Mouse (Mus musculus) heart, adult 8-10 months (tissue): ENCODE measurements at regions not wholly inside any gene's neighbourhood (a gene's known extent, or its start where the extent isn't known, plus 50 kb on each side); places are given as distances from the start of the nearest gene placed in this dataset.

Experiments
- DNase-seq: peaks from one replicate; pipeline ENCODE4 v3.0.0; 2022; ENCODE audit warnings: low spot score

DNA sequence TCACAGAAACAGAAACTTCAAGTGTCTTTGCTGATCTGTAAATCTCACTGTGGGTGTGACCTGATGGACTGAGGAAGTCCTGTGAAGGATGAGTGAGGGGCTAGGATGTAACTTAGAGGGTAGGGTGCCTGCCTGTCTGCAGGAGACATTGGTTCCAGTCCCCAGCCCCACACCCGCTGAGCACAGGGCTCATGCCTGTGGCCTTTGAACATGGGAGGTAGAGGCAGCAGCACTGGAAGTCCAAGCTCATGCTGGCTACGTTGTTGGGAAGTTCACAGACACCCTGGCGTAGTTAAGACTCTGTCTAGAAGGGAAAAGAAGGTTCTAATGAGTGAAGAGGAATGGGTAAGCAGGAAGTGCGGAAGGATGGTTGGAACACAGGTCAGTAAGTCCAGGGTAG, 59.7 kb upstream of the Tgm3 start:
- DNase-seq, result no peak

DNA sequence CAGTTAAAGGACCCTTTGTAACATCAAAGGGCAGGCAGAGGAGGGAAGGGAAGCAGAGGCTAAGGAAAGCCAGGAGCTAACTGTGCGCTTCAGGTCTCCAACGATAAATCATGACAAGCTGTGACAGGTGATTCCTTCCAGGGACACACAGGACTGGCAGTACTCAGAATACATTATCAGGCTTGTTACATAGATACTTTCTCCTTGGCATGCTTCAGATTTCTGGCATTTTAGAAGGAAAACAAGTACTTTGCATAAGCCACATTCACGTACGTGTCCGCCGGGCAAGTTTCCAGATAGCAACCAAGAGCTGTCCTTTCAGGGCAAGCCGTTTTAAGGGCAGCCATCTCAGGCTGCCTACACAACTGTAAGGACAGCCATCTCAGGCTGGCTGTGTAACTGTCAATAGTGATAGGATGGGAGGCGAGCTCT, 56.9 kb upstream of the Tgm3 start:
- DNase-seq, result no peak

DNA sequence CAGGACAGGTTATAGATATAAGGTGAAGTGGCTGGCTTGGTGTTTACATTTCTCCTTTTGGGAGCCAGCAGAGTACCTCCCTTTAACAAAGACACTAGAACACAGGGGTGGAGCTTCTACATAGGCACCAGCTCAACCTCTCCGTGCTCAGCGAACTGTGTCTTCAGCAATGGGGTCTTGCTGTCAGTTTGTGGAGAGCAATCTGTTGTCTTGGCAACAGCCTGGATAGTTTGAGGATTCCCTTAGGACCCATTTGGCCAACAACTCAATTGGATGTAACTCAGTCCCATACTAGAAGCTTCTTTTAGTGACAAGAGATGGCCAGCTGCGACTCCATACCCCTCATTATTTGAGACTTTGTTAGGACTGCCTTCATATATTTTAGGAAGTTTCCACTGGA, 54.0 kb upstream of the Tgm3 start:
- DNase-seq, result no peak

DNA sequence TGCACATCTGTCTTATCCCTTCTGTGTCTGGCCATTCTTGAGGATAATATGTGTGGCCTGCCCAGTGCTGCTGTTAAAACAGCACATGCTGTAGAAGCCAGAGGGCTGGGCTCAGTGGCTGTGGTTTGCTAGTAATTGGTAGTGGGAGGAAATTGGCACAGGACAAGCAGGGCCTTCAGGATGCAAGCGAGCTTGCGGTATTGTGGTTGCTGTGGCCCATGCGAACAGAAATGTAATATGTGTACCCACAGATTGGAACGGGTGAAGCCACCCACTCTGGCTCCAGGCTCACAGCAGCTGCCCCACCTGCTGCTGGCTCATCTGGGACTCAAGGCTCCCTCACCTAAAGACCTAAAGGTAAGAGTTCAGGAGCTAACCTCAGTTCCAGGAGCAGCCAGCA, 51.8 kb upstream of the Tgm3 start:
- DNase-seq, result no peak

DNA sequence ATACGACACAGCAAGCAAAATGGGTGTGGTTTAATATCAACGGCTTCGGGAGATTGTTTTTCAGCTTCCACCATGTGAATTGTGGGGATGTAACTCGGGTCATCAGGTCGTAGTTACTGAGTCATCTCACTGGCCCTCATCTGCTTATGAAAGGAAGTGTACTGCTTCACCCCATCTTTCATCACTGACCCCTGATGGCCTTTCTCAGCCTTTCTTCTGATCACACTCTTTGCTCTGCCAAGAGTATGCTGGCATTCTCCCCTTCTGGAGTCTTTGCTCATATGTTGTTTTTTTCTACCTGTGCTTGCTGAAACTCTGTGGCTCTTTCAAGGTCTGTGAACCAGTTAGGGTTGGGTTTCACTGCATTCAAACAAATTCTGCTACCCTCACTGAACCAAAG, 50.6 kb upstream of the Tgm3 start:
- DNase-seq, result no peak
